Mouse (Mus musculus) splenic B cell, adult 2 months (primary cell): ENCODE measurements around the gene Cep250.
"Not testable (repeated sequence)": the region's sequence is repeated elsewhere in the genome, so short reads cannot be mapped to it uniquely, and the experiment has no call there.

ENCODE experiments used
- DNase-seq: peaks from one replicate; pipeline ENCODE4 v3.0.0-alpha.2; 2011; ENCODE audit warnings: low read depth, low spot score
- H3K27me3 ChIP-seq: 2 replicates; pipeline ENCODE4 v1.6.1; 2012; ENCODE audit warnings: mild to moderate bottlenecking, low read length, moderate library complexity, mixed read lengths; ENCODE audit not compliant: control insufficient read depth, poor library complexity, insufficient read depth, severe bottlenecking
- H3K36me3 ChIP-seq: 2 replicates; pipeline ENCODE4 v1.6.1; 2012; ENCODE audit warnings: mild to moderate bottlenecking, low read length, moderate library complexity, mixed read lengths; ENCODE audit not compliant: control insufficient read depth, poor library complexity, insufficient read depth, severe bottlenecking

Cep250 gene

DNA sequence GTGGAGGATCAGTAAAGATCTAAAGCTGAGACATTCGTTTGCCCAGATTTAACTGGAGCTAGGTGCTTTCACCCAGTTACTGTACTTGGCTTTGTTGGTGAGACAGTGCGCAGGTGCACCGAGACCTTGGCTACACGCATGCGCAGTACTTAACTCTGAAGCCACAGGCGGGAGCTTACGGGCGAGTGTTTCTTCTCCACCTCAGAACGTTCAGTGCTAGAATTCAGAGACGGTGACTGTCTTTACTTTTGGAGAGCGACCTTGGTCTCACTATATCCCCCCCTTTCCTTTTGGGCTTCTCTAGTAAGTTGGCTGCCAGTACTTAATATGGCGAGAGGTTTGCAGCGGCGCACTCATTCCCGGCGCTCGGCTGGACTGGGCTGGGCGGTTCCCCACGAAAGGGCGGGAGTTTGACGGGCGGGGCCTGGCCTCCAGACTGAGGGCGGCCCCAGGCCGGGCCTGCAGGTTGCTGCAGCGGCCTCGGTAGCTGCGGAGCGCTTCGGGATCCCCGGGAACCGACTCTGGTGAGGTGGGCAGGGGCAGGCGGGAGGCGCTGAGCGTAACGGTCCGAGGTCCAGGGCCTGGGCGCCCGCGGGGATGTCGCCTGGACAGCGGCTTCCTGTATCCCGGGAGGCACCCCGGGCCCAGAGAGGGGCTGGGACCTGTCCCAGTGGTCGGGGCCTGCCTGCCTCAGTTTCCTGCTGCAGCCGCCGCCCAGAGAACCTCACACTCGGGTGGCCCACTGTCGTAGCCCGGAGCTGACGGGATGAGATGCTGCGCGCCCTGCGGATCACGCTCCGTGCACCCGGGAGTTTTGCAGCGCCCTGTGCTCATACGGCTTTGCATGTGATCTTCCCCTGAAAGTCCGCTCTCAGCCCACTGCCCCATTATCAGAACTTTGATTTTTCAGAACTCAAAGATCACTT lies at the start of gene Cep250:
Cep250 (plus strand) TSS at position 325 of the 926 bp plus-strand sequence.
- H3K36me3 ChIP-seq: no peaks in the 10 kb centered on the region
- no peaks in the 10 kb centered on the region for H3K27me3 ChIP-seq
- peak; percentile 93 for DNase-seq

DNA sequence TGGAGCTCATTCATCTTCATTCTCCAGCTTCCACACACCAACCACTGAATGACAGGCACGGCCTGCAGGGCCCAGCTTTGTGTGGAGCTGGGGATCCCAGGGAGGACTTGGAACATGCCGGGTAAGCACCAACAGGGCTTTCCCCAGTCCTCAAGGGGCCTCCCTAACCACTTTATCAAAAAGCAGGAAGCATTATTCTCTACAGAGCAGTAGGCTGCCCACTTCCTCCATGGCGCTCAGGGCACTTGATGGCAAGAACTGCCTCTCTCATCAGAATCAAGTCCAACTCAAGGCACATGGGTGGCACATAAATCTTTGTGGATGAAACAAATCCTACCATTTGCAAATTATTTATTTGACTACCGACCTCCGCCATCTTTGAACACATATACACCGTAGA lies 41.6 kb upstream of the Cep250 start:
- Histone ChIP-seq H3K36me3 (peaks cover 2% of the 10 kb centered on the region; the same call in 1 of the 2 replicates), H3K27me3 (no peaks in the 10 kb centered on the region)
- no peak for DNase-seq

DNA sequence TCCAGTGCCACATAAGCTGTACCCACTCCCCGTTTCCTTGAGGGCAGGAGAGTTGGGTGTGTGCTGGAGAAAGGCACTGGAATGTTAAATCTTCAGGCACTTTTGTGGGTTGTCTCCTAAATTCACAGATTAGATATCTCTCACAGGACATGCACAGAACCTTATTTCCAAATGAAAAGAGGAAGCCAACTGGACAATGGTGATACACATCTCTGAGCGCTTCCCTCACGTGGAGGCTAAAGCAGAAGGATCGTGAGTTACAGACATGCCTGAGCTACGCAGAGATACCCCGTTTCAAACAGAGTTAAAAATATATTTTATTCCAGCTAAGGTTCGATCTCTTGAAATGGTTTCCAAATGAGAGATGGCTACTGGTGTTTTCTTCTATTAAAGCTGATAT lies 33.1 kb upstream of the Cep250 start:
- DNase-seq: no peak
- H3K36me3 ChIP-seq: 0 out of 2 replicates have a peak, but pooled peaks cover 2% of the 10 kb centered on the region
- no peaks in the 10 kb centered on the region for H3K27me3 ChIP-seq

DNA sequence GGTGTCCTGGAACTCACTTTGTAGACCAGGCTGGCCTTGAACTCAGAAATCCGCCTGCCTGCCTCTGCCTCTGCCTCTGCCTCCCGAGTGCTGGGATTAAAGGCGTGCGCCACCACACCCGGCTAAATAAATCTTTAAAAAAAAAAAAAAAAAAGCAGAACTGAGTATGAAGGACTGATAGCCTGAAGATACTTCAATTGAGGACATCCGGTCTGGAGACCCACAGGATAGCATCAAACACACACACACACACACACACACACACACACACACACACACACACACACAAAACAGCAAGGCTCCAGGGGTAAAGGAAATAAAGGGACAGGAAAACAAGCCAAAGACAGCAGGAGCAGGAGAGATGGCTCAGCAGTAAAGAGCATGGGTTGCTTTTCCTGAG lies 31.0 kb upstream of the Cep250 start:
- not testable (repeated sequence) for H3K27me3 ChIP-seq, H3K36me3 ChIP-seq, DNase-seq

DNA sequence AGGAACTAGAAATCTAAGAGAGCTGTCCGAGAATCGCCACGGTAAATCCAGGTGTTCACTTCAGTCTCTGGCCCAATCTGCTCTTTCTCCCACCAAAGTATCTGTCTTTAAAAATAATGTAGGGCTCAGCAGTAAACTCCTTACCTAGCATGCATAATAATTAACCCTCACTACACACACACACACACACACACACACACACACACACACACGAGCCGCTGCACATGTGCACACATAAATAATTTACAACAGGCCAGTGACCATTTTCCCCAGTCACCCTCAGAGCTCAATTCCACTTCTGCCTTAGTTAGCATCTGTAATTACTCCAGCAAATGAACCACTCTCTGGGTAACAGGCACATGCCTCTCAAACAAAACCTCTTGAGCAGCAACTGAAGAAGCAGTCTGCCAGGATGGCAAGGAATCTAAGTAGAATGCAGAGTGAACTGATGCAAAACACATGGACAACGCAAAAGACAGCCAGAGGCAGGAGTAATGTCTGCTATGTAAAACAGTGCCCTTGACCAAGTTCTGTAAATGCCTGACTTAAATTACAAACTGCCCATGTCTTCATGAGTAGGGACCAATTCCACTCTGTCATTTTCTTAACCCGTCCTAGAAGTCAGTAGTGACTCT lies 27.4 kb upstream of the Cep250 start:
- DNase-seq: no peak
- Histone ChIP-seq H3K36me3 (no peaks in the 10 kb centered on the region), H3K27me3 (no peaks in the 10 kb centered on the region)

DNA sequence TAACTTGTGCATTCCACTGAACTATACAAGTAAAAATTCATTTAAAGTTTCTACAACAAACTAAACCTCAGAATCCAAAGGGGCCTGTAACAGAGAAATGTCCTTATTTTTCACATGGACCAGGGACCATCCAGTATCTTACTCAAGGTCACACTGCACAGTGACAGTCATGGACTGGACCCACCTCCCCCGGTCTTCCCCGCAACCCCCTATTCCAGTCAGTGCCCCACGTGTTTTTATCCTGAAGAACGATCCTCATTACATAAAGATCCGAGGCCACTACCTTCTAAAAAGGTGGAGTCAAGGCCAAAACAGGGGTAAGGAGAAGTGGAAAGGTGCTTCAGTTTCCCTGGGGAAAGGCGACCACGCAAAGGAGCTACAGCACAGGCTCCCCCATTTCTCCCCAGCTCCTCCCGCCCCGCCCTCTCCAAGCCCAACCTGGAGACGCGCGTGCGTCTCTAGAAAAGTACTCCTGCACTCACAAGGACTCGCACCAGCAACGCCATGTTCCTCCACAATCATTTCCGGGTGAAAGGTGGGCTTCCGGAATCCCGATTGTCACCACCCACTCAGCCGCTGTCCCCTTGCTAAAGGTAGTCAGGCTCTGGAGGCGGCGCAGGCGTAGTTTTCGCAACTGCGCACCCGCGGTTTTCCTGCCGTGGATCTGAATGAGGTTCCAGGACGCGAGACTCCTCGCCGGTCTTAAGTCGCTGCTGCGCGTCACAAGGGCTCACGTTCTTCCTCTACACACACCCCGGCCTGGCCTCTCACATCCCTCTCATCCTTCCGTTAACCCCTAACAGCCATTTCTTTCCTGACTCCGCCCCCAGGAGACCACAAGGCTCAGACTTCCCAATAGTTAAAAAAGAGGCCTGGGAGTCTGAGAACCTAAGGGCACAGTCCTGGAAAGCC lies 26.5 kb upstream of the Cep250 start, which contains the start of gene Uqcc1:
Uqcc1 (minus strand) TSS at position 780 of the 912 bp plus-strand sequence.
- H3K27me3 ChIP-seq: no peaks in the 10 kb centered on the region
- peak; percentile 94 for DNase-seq
- no peaks in the 10 kb centered on the region for H3K36me3 ChIP-seq

DNA sequence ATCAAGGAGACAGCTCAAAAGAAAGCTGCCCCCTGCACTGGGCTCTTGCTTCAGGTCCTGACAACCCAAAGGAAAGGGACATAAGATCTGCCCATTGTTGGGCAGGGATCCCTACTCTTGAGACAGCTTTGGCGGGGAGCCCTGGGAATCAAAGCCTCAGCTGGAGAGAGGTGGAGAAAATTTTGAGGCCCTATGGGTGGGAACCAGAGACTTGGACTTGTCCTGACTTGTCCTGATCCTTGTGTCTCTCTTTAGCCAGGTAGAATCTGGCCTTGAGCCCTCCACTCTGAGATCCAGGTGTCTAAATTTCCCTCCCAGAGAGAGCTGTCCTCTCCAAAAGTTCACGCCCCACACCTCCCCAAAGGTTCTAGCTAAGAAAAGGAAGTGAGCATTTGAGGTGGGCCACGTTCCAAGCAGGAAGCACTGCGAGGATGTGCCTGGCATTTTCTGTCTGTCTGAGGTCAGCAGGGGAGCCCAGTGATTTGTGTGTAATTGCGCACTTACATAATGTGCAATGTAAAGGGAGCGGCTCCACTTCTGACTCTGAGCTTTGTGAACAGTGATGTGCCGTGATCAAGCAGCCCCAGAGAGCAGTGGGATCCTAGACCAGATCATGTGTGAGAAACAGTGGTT lies 16.2 kb upstream of the Cep250 start:
- no peaks in the 10 kb centered on the region for H3K27me3 ChIP-seq
- no peaks in the 10 kb centered on the region for H3K36me3 ChIP-seq
- DNase-seq: no peak

DNA sequence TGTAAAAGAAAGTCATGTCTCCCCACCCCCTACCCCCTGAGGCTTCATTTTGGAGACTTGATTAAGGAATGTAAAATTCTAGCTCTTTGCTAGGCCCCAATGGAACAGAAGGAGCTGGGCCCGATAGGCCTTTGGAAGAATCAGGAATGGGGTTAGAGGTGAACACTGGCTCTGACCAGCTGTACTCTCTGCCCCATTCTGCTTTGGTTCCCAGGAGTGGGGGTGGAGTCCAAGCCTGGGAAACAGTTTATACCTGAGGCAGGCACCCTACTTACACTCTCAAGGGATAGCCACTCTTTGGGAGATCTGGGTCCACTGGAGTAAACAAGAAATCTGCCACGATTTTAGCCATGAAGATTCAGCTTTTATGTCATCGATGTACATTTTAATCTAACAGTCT lies 15.6 kb upstream of the Cep250 start, which contains the start of gene Gm15557:
Gm15557 (plus strand) TSS at position 48 of the 400 bp plus-strand sequence.
- Histone ChIP-seq H3K27me3 (no peaks in the 10 kb centered on the region), H3K36me3 (no peaks in the 10 kb centered on the region)
- no peak for DNase-seq

DNA sequence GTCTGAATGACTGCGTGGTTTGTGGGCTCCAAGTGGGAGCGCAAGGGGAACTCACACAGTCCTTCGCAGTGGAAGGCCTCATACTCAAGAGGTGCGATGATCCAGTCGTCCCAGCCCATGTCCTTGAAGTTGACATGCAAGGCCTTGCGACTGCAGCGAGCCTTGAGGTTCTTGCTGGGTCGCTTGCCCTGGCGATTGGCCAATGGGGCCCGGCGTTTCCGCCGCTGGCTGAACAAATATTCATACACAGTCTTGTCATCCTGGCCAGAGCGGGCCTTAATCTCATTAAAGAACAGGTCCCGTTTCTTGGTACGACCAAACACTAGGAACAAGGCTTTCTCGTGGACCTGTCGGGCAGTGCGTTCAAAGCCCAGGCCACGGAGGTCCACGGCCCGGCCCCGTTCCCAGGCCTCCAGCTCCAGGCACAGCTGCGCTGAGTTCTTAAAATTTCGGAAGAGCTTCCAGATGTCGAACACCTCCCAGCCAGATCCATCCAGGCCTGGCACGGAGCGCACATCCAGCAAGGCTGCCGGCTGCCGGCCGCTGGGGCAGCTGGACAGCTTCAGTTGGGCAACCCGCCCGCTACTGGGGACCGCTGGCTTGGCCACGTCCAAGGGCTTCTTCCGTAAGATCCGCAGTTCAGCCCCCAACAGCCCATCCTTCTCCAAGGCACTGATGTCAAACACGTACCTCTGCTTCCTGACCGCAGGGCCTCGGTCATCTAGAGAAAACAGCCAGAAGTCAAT lies 14.4 kb upstream of the Cep250 start:
- no peaks in the 10 kb centered on the region for H3K36me3 ChIP-seq
- no peak for DNase-seq
- H3K27me3 ChIP-seq: no peaks in the 10 kb centered on the region

DNA sequence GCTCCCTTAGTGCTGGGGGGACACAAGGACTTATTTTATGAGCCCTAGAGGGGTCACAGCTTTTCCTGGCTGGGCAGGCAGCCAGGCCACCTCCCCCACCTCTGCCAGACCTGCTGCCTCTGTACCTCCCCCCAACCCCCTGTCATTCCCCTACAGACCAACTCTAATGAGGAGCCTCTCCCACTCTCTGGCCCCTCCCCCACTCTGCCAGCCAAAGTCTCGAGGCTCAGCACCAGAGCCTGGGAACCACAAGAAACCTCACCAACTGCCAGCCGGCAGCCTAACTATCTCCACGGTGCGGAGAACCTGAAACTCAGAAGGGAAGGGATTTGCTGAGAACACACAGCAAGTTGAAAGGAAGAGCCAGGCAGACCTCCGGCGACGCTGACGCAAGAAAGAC lies 12.8 kb upstream of the Cep250 start:
- Histone ChIP-seq H3K36me3 (no peaks in the 10 kb centered on the region), H3K27me3 (no peaks in the 10 kb centered on the region)
- DNase-seq: no peak

DNA sequence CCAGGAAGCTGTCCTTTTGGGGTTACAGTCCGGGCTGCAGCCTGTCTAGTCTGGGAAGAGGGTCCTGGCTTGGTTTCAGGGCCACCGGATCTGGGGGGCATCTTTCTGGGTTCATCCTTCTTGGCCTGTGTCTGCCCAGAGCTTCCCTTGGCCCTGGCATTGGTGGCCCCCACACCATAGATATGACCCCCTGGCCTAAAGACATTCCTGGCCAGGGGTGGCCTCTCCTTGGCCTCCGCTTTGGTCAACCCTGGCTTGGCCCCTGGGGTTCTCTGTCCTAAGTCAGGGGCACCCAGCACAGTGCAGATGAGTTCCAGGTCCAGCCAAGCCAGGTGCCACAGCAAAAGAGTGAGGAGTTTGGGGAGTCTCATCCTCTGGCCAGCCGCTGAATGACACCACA lies 11.6 kb upstream of the Cep250 start:
- no peak for DNase-seq
- Histone ChIP-seq H3K36me3 (no peaks in the 10 kb centered on the region), H3K27me3 (no peaks in the 10 kb centered on the region)

DNA sequence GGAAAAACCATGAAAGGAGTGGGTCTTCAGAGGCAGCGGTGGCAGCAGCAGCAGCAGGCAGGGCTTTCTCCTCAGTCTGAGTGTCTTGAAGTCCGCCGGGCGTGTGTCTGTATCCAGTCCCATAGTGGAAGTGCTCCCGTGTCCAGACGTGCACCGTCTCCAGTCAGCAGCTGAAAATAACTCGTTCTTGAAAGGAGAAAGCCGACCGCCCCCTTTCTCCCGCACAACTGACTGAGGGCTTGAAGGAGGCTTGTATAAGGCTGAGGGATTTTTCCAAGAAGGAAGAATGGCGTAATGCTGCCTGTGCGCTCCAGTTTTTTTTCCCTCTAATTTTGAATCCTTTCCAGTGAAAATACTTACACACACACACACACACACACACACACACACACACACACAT lies 11.1 kb upstream of the Cep250 start, which contains the start of gene Gdf5:
Gdf5 (minus strand) TSS at position 244 of the 400 bp plus-strand sequence.
- no peaks in the 10 kb centered on the region for H3K27me3 ChIP-seq
- no peaks in the 10 kb centered on the region for H3K36me3 ChIP-seq
- no peak for DNase-seq

DNA sequence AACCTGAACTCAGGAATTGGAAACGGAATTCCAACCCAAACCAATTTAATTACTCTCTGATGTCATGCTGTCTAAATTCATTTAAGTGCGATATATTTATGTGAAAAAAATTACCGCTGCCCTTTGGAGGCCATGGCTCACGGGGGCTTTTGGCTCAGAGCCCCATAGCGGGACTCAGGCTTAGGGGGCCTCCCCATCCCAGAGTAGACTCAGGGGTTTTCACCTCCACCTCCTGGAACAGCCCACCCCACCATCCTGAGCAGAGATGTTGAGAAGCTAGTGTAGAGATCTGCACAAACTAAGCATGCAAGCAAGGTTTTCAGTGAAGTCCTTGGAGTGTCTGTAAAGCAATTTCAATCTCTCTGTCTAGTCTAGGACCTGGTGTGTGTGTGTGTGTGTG lies 10.7 kb upstream of the Cep250 start:
- no peaks in the 10 kb centered on the region for H3K27me3 ChIP-seq
- no peak for DNase-seq

More for the DNA sequence above, 10.7 kb upstream of the Cep250 start:
- no peaks in the 10 kb centered on the region for H3K36me3 ChIP-seq
